Mouse (Mus musculus) spleen, adult 2 months (tissue): Measurements from ENCODE around the gene Ipo4. TPM values are rescaled to one million over a fixed set of nuclear protein-coding genes. Genes with fewer than 3 reads are reported as not detected.
A peak's percentile ranks its signal among the peaks of the same experiment; 100 is the strongest.

Experiments used
- DNase-seq, 2 experiments: peaks; one replicate each; pipeline versions ENCODE4 v3.0.0 to v3.0.0-alpha.2; 2012 to 2021; ENCODE audit warnings: low spot score in 2 of 2, low read depth in 1 of 2
- H3K27ac ChIP-seq: fragments of 200-500 bp; 2 replicates; pipeline ENCODE4 v1.5.1; 2012; ENCODE audit warnings: low read length, inconsistent platforms; ENCODE audit not compliant: insufficient read depth
- H3K27me3 ChIP-seq: fragments of 200-500 bp; 2 replicates; pipeline ENCODE4 v1.6.1; 2012; ENCODE audit warnings: mild to moderate bottlenecking, moderate library complexity, low read length, inconsistent platforms; ENCODE audit not compliant: control insufficient read depth, insufficient read depth
- H3K36me3 ChIP-seq: fragments of 200-500 bp; 2 replicates; pipeline ENCODE4 v1.6.1; 2012; ENCODE audit warnings: mild to moderate bottlenecking, low read length, inconsistent platforms; ENCODE audit not compliant: control insufficient read depth, insufficient read depth
- H3K4me1 ChIP-seq: fragments of 200-500 bp; 2 replicates; pipeline ENCODE4 v1.6.1; 2011; ENCODE audit warnings: inconsistent platforms; ENCODE audit not compliant: control insufficient read depth, insufficient read depth, insufficient read length
- H3K4me3 ChIP-seq: fragments of 200-500 bp; 2 replicates; pipeline ENCODE4 v1.5.1; 2011; ENCODE audit warnings: mild to moderate bottlenecking, inconsistent platforms; ENCODE audit not compliant: insufficient read depth, insufficient read length; ENCODE audit errors: extremely low read depth
- CTCF ChIP-seq: fragments of 200-500 bp; IDR thresholded peaks from 2 replicates; pipeline ENCODE4 v1.5.1; 2011; ENCODE audit warnings: mild to moderate bottlenecking, inconsistent platforms; ENCODE audit not compliant: insufficient read depth, insufficient read length, insufficient replicate concordance; ENCODE audit errors: extremely low read depth
- POLR2A ChIP-seq: fragments of 200-500 bp; IDR thresholded peaks from 2 replicates; pipeline ENCODE4 v1.6.1; 2011; ENCODE audit warnings: low read depth, low read length, inconsistent platforms
- WGBS: fragments of 180-500 bp; shearing (Covaris S2); methylation state at CpG from one replicate; pipeline ENCODE4 v1.1.7; 2018; 5-methylcytosine and 5-hydroxymethylcytosine counted together
- polyA plus RNA-seq: library from polyadenylated mRNA; depleted of rRNA; stranded (reverse); fragments of >200 nt; gene quantifications from 2 replicates; pipeline ENCODE4 v1.2.3, GENCODE M21; 2012

The Ipo4 gene
- polyA plus RNA-seq, 1 experiment: 56.7 TPM

DNA sequence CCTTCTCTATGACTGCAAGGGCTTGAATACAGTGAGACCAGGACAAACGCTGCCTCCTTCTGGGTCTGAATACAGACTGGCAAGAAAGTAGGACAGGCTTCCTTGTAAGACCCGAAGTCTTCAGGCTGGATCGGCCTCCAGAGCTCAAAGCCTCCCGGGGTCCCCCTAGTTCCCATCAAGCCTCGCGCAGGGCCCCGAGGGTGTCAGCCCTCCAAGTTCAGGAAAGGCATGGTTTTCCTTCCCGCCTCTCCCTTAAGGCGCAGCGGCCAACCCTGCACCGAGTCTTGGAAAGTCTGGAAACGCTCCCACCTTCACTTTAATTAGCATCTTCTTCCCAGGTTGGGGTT is 35.7 kb upstream of the Ipo4 start:
- no peak for DNase-seq
- peak overlapping the region; percentile 86 for H3K4me3 ChIP-seq
- peaks cover 6% of the 10 kb centered on the region for H3K36me3 ChIP-seq
- WGBS: under 1% methylated on average over 12 of the region's 12 CpGs
- H3K4me1 ChIP-seq: peaks cover 7% of the 10 kb centered on the region; the same call in 1 of the 2 replicates
- H3K27me3 ChIP-seq: no peaks in the 10 kb centered on the region
- TF ChIP-seq POLR2A (no peak), CTCF (no peak)
- H3K27ac ChIP-seq: peak overlapping the region; percentile 97

DNA sequence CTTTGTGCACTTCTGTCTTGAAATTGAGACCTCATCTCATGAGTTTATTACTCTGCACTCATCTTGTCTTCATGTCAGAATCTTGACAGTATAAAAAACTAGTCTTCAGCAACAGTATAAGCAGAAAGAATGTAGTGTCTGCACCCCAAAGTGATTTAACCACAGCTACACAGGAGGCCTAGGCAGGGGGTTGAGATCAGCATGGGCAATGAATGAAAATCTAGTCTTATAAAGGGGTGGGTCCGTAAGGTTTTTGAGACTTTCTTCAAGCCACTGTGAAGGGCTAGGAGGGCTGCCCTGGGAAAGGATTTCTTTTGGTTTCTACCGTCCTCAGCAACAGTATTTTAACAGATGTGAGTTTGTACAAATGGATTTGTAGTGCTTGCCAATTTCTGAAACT is 24.9 kb upstream of the Ipo4 start:
- peak overlapping the region; percentile 70 for H3K4me3 ChIP-seq
- WGBS: 68% methylated on average over 2 of the region's 2 CpGs
- H3K27me3 ChIP-seq: no peaks in the 10 kb centered on the region
- no peak overlapping the region for H3K27ac ChIP-seq
- peaks cover 14% of the 10 kb centered on the region for H3K36me3 ChIP-seq
- no peak for DNase-seq
- TF ChIP-seq POLR2A (no peak), CTCF (no peak)
- peaks cover 3% of the 10 kb centered on the region; the same call in 1 of the 2 replicates for H3K4me1 ChIP-seq

DNA sequence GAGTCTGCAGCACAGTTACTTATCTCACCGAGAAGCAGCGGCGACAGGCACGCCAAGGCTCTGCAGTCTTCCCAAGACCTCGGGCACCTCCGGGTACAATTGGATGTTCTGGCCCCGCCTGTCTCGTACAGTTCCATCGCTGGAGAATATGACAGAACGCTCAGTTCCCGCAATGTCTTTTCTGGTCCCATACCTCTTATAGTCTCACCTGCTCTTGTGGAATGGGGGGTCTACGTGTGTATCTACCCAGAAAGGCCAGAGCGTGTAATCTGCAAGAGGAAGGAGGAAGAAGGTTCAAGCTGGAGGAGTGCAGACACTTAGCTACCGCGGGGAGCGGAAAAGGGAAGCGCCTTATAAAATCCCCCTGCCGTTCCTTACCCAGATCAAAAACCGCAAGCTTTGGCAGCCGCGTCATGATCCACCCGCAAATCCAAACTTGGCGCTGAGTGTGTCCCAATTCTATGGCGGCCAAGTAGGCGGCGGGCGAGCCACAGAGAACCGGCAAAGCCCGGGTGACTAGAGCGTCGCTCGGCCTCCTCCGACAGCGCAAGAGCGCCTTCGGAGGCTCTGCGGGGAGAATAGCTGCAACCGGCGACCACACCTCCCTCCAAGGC is 24.3 kb upstream of the Ipo4 start, which contains the start of gene Mdp1:
TSS of gene Mdp1 (minus strand) at position 549 of the 614 bp plus-strand sequence.
- H3K27ac ChIP-seq: peak within 1 kb of the TSS; percentile 76
- DNase-seq: peak; percentile 67 to 70

DNA sequence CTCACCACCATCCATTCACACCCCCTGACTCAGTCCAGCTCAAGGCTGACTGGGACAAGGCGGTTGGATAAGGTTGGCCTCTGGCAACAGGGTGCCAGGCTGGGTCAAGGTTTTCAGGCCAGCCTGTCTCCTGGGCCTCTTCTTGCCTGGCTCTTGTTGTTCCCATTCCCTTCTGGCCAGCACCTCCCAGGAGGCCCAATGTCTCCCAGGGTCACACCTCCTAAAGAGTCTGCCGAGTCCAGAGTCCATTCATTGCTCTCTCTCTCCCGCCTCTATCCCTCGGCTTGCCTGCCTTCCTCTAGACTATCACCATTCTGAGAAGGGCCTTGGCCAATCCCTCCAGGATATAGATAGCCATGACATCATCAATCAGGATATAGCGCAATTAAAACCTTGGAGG is 22.3 kb upstream of the Ipo4 start:
- no peak for DNase-seq
- 87% methylated on average over 5 of the region's 5 CpGs for WGBS
- Histone ChIP-seq H3K4me3 (no peak overlapping the region), H3K27ac (no peak overlapping the region), H3K4me1 (peaks cover 3% of the 10 kb centered on the region; the same call in 1 of the 2 replicates), H3K27me3 (no peaks in the 10 kb centered on the region), H3K36me3 (peaks cover 11% of the 10 kb centered on the region)
- TF ChIP-seq CTCF: no peak
- TF ChIP-seq POLR2A: no peak

More for the DNA sequence above, 24.3 kb upstream of the Ipo4 start, which contains the start of gene Mdp1:
- Histone ChIP-seq H3K4me1 (peaks cover 3% of the 10 kb centered on the region; the same call in 1 of the 2 replicates), H3K36me3 (peaks cover 14% of the 10 kb centered on the region), H3K4me3 (peak within 1 kb of the TSS; percentile 70), H3K27me3 (no peaks in the 10 kb centered on the region)
- TF ChIP-seq CTCF (peak; percentile 19; the same call in 1 of the 2 replicates), POLR2A (peak; percentile 9; the same call in 1 of the 2 replicates)
- under 1% methylated on average over 39 of the region's 39 CpGs for WGBS

- Histone ChIP-seq H3K4me3 (no peak overlapping the region), H3K36me3 (peaks cover 7% of the 10 kb centered on the region; the same call in 1 of the 2 replicates), H3K4me1 (peaks cover 3% of the 10 kb centered on the region; the same call in 1 of the 2 replicates), H3K27ac (no peak overlapping the region), H3K27me3 (no peaks in the 10 kb centered on the region)
- no peak for TF ChIP-seq POLR2A
- no peak for TF ChIP-seq CTCF
- DNase-seq: no peak
- 85% methylated on average over 3 of the region's 3 CpGs for WGBS
Observed at GRCm38 (mm10) chr14:55656935-55657334, 21.2 kb upstream of the Ipo4 start.

DNA sequence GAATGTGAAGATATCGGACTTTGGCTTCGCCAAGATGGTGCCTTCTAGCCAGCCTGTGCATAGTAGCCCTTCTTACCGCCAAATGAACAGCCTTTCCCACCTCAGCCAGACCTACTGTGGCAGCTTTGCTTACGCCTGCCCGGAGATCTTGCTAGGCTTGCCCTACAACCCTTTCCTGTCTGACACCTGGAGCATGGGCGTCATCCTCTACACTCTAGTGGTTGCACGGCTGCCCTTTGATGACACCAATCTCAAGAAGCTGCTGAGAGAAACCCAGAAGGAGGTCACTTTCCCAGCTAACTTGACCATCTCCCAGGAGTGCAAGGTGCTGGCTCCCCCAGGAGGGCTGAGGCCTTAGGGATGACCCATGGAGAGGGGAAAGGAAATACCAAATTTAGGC is 15.8 kb upstream of the Ipo4 start:
- TF ChIP-seq POLR2A (no peak), CTCF (no peak)
- Histone ChIP-seq H3K27me3 (no peaks in the 10 kb centered on the region), H3K27ac (no peak overlapping the region), H3K4me1 (no peaks in the 10 kb centered on the region), H3K36me3 (no peaks in the 10 kb centered on the region), H3K4me3 (no peak overlapping the region)
- no peak for DNase-seq
- 81% methylated on average over 7 of the region's 7 CpGs for WGBS

DNA sequence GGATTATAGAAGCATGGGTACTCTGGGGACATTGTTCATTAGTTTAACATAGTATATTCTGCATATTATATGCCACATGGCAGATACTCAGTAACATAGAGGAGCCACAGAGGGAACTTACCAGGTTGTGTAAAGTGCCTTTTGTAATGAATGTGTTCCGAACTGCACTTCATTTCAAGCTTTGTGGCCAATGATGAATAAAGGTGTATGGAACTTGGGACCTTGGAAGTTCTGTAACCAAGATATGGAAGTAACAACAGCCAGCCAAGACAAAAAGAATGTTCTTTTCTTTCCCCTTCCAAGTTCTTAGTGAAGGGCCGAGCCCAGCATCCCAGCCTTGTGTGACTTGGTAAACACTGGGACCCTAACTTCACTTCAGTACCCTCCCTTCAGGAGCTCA is 14.1 kb upstream of the Ipo4 start, which contains the start of gene Tssk4:
TSS of gene Tssk4 (plus strand) at position 301 of the 400 bp plus-strand sequence.
- Histone ChIP-seq H3K36me3 (no peaks in the 10 kb centered on the region), H3K27ac (no peak within 1 kb of the TSS), H3K27me3 (no peaks in the 10 kb centered on the region), H3K4me3 (no peak within 1 kb of the TSS), H3K4me1 (peaks cover 3% of the 10 kb centered on the region; the same call in 1 of the 2 replicates)
- TF ChIP-seq CTCF: no peak
- TF ChIP-seq POLR2A: no peak
- WGBS: 90% methylated on average over 2 of the region's 2 CpGs
- no peak for DNase-seq
